Mouse (Mus musculus): ENCODE data around the gene Tars2. TPM values are rescaled to one million over a fixed set of nuclear protein-coding genes. Genes with fewer than 3 reads are reported as not detected.

Tars2 gene
- total and polyA plus RNA-seq, 2 experiments, result 18.9 to 26.5 TPM

- Histone ChIP-seq H3K36me3 (ENCODE audit: control insufficient read depth, insufficient read depth, low read length) (peaks cover 14% of the 10 kb centered on the region), H3K79me2 (ENCODE audit: control insufficient read depth, insufficient read depth, low read length) (no peaks in the 10 kb centered on the region), H3K27ac (replicated peaks; ENCODE audit: insufficient read depth, low read depth, low read length) (no peak overlapping the region; the same call in 1 of the 2 replicates), H3K4me3 (ENCODE audit: insufficient read depth, low read depth, low read length) (peak overlapping the region; percentile 94), H3K9ac (ENCODE audit: low read depth, low read length) (peak overlapping the region; percentile 88), H3K4me1 (ENCODE audit: control insufficient read depth, insufficient read depth, low read length) (no peaks in the 10 kb centered on the region), H3K27me3 (ENCODE audit: control insufficient read depth, insufficient read depth, low read length) (no peaks in the 10 kb centered on the region)
- TF ChIP-seq CTCF (IDR thresholded peaks at IDR 0.05; ENCODE audit: low read depth, low read length) (no peak), POLR2A (IDR thresholded peaks at IDR 0.05; ENCODE audit: extremely low read depth, insufficient read depth, low read length) (no peak)
- DNase-seq (ENCODE audit: extremely low read depth, low read depth, low spot score), result peak; percentile 88
- under 1% methylated on average over 30 of the region's 30 CpGs for WGBS
Observed at GRCm38 (mm10) chr3:95754345-95755206, 5.4 kb downstream of the Tars2 start.

- peaks cover 30% of the 10 kb centered on the region for H3K36me3 ChIP-seq (ENCODE audit: control insufficient read depth, insufficient read depth, low read length)
- no peaks in the 10 kb centered on the region for H3K79me2 ChIP-seq (ENCODE audit: control insufficient read depth, insufficient read depth, low read length)
- H3K4me1 ChIP-seq (ENCODE audit: control insufficient read depth, insufficient read depth, low read length), result no peaks in the 10 kb centered on the region
- DNase-seq (ENCODE audit: extremely low read depth, low read depth, low spot score), result no peak
- H3K4me3 ChIP-seq (ENCODE audit: insufficient read depth, low read depth, low read length), result no peak overlapping the region
- no peak overlapping the region for H3K27ac ChIP-seq (replicated peaks; ENCODE audit: insufficient read depth, low read depth, low read length)
- WGBS, result 96% methylated on average over 3 of the region's 3 CpGs
- H3K9ac ChIP-seq (ENCODE audit: low read depth, low read length), result no peak overlapping the region
- no peak for TF ChIP-seq POLR2A (IDR thresholded peaks at IDR 0.05; ENCODE audit: extremely low read depth, insufficient read depth, low read length)
- no peak for TF ChIP-seq CTCF (IDR thresholded peaks at IDR 0.05; ENCODE audit: low read depth, low read length)
- H3K27me3 ChIP-seq (ENCODE audit: control insufficient read depth, insufficient read depth, low read length), result no peaks in the 10 kb centered on the region
Observed at GRCm38 (mm10) chr3:95752935-95753334, 7.1 kb downstream of the Tars2 start.

GRCm38 (mm10) chr3:95740406-95740805, 19.6 kb downstream of the Tars2 start:
- Histone ChIP-seq H3K4me1 (ENCODE audit: control insufficient read depth, insufficient read depth, low read length) (peaks cover 3% of the 10 kb centered on the region; the same call in 1 of the 2 replicates), H3K4me3 (ENCODE audit: insufficient read depth, low read depth, low read length) (no peak overlapping the region), H3K27ac (replicated peaks; ENCODE audit: insufficient read depth, low read depth, low read length) (peak overlapping the region; percentile 50), H3K36me3 (ENCODE audit: control insufficient read depth, insufficient read depth, low read length) (peaks cover 13% of the 10 kb centered on the region; the same call in 1 of the 2 replicates), H3K9ac (ENCODE audit: low read depth, low read length) (no peak overlapping the region), H3K27me3 (ENCODE audit: control insufficient read depth, insufficient read depth, low read length) (no peaks in the 10 kb centered on the region), H3K79me2 (ENCODE audit: control insufficient read depth, insufficient read depth, low read length) (no peaks in the 10 kb centered on the region)
- DNase-seq (ENCODE audit: extremely low read depth, low read depth, low spot score), result peak; percentile 39
- WGBS, result 69% methylated on average over 8 of the region's 8 CpGs
- TF ChIP-seq CTCF (IDR thresholded peaks at IDR 0.05; ENCODE audit: low read depth, low read length), result no peak
- no peak for TF ChIP-seq POLR2A (IDR thresholded peaks at IDR 0.05; ENCODE audit: extremely low read depth, insufficient read depth, low read length)

GRCm38 (mm10) chr3:95739353-95740104, 20.5 kb downstream of the Tars2 start, which contains the start of gene Ecm1:
Ecm1 (minus strand) TSS chr3:95739569.
- Histone ChIP-seq H3K79me2 (ENCODE audit: control insufficient read depth, insufficient read depth, low read length) (no peaks in the 10 kb centered on the region), H3K4me1 (ENCODE audit: control insufficient read depth, insufficient read depth, low read length) (peaks cover 3% of the 10 kb centered on the region; the same call in 1 of the 2 replicates), H3K27me3 (ENCODE audit: control insufficient read depth, insufficient read depth, low read length) (no peaks in the 10 kb centered on the region), H3K36me3 (ENCODE audit: control insufficient read depth, insufficient read depth, low read length) (peaks cover 6% of the 10 kb centered on the region; the same call in 1 of the 2 replicates), H3K4me3 (ENCODE audit: insufficient read depth, low read depth, low read length) (peak within 1 kb of the TSS; percentile 51), H3K9ac (ENCODE audit: low read depth, low read length) (peak within 1 kb of the TSS; percentile 74), H3K27ac (replicated peaks; ENCODE audit: insufficient read depth, low read depth, low read length) (peak within 1 kb of the TSS; percentile 58)
- 72% methylated on average over 7 of the region's 7 CpGs for WGBS
- no peak for TF ChIP-seq CTCF (IDR thresholded peaks at IDR 0.05; ENCODE audit: low read depth, low read length)
- peak; percentile 64 for TF ChIP-seq POLR2A (IDR thresholded peaks at IDR 0.05; ENCODE audit: extremely low read depth, insufficient read depth, low read length)
- DNase-seq (ENCODE audit: extremely low read depth, low read depth, low spot score), result peak; percentile 33

DNA sequence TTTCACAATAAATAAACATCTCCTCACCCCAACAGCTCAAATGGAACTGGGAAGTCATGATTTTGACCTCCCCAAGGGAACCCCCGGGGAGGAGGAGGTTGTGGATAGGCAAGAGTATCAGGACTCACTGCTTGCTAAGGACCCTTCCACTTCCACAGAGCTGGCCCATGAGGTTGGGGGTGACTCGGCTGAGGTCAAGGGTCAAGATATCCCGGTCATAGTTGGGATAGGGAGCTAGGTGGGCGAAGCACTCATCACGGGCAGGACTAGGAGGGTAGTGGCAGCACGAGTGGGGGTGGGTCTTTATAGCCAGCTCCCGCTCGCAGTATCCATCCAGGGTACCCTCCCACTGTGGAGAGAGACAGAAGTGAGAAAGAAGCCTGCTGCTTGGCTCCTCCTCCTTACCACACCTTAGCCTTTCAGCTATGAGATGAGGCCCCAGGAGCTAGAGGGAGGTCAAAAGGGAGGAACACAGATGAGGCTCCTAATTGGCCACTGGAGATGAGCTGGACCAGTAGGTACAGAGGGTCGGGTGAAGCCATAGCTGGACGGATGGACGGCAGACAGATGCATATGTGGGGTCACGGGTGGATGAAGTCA, 24.8 kb downstream of the Tars2 start:
- no peaks in the 10 kb centered on the region for H3K79me2 ChIP-seq (ENCODE audit: control insufficient read depth, insufficient read depth, low read length)
- H3K27me3 ChIP-seq (ENCODE audit: control insufficient read depth, insufficient read depth, low read length), result no peaks in the 10 kb centered on the region
- 86% methylated on average over 12 of the region's 12 CpGs for WGBS
- no peak overlapping the region for H3K4me3 ChIP-seq (ENCODE audit: insufficient read depth, low read depth, low read length)
- TF ChIP-seq POLR2A (IDR thresholded peaks at IDR 0.05; ENCODE audit: extremely low read depth, insufficient read depth, low read length) (no peak), CTCF (IDR thresholded peaks at IDR 0.05; ENCODE audit: low read depth, low read length) (no peak)
- H3K9ac ChIP-seq (ENCODE audit: low read depth, low read length), result no peak overlapping the region
- no peak overlapping the region for H3K27ac ChIP-seq (replicated peaks; ENCODE audit: insufficient read depth, low read depth, low read length)
- DNase-seq (ENCODE audit: extremely low read depth, low read depth, low spot score), result no peak
- peaks cover 6% of the 10 kb centered on the region; the same call in 1 of the 2 replicates for H3K4me1 ChIP-seq (ENCODE audit: control insufficient read depth, insufficient read depth, low read length)
- no peaks in the 10 kb centered on the region for H3K36me3 ChIP-seq (ENCODE audit: control insufficient read depth, insufficient read depth, low read length)

All from liver, adult 2 months (tissue).